Mouse (Mus musculus) kidney, postnatal 36 days (tissue): Measurements from ENCODE around the gene Alx3.
A peak's percentile ranks its signal among the peaks of the same experiment; 100 is the strongest.

Experiments
- DNase-seq, 2 experiments: peaks; one replicate each; pipeline ENCODE4 v3.0.0; 2021 to 2022; ENCODE audit warnings: mixed read lengths in 2 of 2

Gene Alx3

DNA sequence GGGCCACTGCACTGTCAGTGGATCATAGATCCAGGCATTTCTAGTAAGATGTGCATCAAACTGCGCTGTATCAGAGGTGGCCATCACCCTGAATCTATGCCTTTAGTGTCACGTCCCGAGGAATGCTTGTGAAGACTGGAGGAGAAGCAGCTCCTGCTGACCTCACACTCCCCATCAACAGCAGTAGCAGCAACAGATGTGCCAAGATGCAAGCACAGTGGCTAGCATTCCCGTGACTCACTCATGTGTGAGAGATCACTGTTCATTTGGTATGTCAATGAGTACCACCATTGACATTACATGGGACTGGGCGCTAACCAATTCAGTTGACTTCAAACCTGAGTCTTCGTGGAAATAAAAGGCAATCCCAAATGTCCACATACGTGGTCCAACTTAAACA, 32.8 kb downstream of the Alx3 start:
- peak; percentile 34 to 36 for DNase-seq

DNA sequence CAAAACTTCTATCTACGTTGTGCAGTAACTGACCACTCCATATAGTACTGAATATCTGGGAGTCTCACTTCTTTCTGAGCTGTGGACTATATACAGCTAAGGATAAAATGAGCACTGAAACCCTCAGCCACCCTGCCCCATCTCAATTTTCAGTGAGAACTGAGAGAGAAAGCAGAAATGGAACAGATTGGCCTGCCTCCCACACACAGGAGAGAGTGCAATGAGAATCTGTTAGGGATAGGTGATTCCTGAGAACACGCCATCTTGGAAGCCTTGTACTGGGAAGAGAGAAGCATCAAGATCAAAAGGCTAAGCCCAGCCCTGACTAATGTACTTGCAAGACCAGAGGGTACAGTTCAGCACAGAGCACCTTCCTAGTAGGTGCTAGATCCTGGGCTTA, 33.7 kb downstream of the Alx3 start:
- DNase-seq: no peak

DNA sequence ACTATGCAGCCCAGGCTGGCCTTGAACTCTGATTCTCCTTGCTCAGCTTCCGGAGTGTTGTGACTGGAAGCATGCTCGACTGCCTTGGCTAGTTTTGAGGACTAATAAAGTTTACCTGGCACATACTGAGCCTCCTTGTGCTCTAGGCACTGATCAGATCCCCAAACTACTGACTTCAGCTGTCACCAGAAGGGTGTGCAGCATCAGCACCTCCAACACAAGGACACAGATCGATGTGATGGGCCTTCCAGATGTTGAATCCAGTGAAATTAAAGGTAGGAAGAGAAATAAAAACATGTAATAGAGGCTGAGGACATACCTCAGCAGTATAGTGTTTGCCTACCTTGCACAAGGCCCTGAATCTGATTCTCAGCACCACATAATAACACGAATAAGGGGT, 34.6 kb downstream of the Alx3 start:
- DNase-seq: no peak

GRCm38 (mm10) chr3:107630682-107631522, 36.1 kb downstream of the Alx3 start, which contains the start of gene Gm10961:
Gm10961 (plus strand) TSS chr3:107631322.
- DNase-seq: peak; percentile 76 to 80

GRCm38 (mm10) chr3:107631523-107631958, 36.7 kb downstream of the Alx3 start, which contains the start of gene Strip1:
Strip1 (minus strand) TSS chr3:107631694.
- DNase-seq: peak; percentile 96

DNA sequence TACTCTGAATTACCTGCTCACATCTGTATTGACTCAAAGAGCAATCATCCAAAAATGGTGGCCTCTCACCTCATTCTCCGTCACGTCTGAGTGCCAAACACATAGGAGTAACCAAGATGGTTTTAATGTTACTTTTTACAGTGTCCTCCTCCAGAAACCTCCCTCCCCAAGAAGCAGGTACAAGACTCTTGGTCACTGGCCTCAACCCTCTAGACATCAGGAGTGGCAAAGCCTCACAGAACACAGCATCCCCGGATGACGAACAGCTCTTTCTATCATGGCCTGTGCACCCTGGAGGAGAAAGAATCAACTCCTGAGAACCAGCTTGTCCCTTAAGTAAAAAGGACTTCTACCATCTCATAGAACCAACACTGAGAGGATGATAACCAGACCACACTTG, 38.0 kb downstream of the Alx3 start:
- no peak for DNase-seq

- no peak for DNase-seq
Measured at GRCm38 (mm10) chr3:107633906-107634305, 39.1 kb downstream of the Alx3 start.

DNA sequence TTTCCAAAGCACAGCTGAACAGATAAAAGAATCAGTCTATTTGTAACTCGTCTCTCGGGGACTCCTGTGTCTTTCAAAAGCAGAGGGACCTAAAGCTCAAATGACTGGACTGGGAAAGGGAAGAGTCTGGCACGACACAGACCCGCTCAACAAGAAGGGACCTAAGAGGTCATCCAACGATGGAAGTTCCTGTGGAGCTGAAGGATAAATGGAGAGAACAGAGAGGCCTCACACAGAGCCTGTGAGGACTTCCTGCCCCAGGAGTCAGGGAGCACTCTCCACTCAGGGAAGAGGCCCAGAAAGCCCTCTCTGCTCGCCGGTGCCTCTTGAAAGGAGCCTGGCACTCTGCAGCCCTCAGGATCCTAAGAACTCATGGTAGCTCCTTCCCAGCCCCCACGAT, 41.0 kb downstream of the Alx3 start:
- no peak for DNase-seq

DNA sequence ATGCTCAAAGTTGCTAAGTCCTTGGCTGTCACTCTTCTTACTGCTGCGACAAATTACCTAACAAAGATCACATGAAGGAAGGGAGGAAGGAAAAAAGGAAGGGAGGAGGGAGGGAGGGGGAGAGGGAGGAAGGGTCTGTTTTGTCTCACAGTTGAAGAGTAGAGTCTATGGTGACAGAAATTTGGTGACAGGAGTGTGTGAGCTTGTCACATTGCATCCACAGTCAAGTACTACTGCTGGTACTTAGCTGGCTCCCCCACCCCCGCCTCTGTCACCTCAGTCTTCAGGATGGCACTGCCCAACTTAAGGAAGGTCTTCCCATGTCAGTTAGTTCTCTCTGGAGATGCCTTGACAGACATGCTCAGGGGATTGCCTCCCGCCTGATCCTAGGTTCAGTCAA, 41.4 kb downstream of the Alx3 start:
- no peak for DNase-seq

DNA sequence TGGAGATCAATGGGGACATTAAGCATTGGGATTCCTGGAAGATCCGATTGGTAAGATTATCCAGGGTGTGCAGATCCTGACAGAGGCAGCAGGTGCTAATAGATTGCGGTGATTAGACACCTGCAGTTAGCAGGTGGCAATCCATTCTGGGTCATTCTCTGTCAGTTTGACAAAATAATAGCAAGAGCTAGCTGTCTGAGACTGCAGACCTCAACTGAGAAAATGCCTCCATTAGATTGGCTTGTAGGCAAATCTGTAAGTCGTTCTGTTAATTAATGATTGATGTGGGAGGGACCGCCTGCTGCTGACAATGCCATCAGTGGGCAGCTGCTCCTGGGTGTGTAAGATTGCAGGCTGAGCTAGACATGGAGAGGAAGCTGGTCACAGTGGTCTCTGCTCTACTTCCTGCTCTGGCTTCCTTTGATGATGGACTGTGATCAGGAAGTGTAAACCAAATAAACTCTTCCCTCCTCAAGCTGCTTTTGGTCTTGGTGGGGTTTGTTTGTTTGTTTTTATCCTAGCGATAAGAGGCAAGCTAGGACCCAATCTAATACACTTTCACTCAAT, 42.9 kb downstream of the Alx3 start:
- peak in 1 of 2 experiments; percentile 13 for DNase-seq

DNA sequence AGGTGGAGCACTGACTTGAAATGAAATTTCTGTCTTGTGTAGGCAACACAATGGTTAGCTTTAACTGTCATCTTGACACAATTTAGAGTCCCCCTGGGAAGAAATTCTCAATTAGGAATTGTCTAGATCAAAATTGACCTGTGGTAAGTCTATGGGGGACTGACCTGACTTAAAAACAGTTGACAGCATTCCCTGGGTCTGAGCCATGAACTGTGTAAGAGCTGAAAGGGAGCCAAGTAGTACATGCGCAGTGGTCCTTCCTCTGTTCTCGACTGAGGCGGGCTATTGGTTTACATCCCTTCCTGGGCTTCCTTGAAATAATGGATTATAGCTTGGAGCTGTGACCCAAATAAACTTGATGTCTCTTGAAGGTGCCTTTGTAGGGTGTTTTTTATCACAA, 52.1 kb downstream of the Alx3 start:
- no peak for DNase-seq

- DNase-seq: peak; percentile 43 to 58
Measured at GRCm38 (mm10) chr3:107650276-107650675, 55.4 kb downstream of the Alx3 start.

GRCm38 (mm10) chr3:107652968-107653367, 58.1 kb downstream of the Alx3 start:
- DNase-seq: no peak

- DNase-seq: peak; percentile 26 to 55
Measured at GRCm38 (mm10) chr3:107654861-107655260, 60.0 kb downstream of the Alx3 start.
